9 mouse cellular contexts compared by ENCODE assay signal in genomic region chr7:15947653-15948260, GRCm38 (mm10). TPM values are rescaled to one million over a fixed set of nuclear protein-coding genes. Genes with fewer than 3 reads are reported as not detected.
DNase-seq lines count a peak whose midpoint lies in the region; ATAC-seq and TF ChIP-seq lines count a peak whose summit lies in the region.
"Had no signal": no experiment of that assay in that cellular context is flagged by ENCODE, and none has a peak within 500 bp of the region (broad histone marks: within the 10 kb centered on the region; RNA-seq: fewer than 3 reads in every experiment).

No protein-coding gene starts in this region.

- H3K4me3 ChIP-seq in erythroblast, embryonic 14.5 days (replicated peaks): peak overlapping the region; percentile 62
- H3K4me3 ChIP-seq in liver, adult 2 months (ENCODE audit: insufficient read depth, low read depth, low read length): no peak overlapping the region
- no peak overlapping the region for H3K4me3 ChIP-seq in embryonic fibroblast, embryonic 13.5 days (ENCODE audit: insufficient read depth, low read length)
- no peak overlapping the region for H3K4me3 ChIP-seq in liver, embryonic 16.5 days (ENCODE audit: low read depth, low read length)

- peaks cover 88% of the 10 kb centered on the region for H3K4me1 ChIP-seq in erythroblast, embryonic 14.5 days (ENCODE audit: control insufficient read depth)
- H3K4me1 ChIP-seq in liver, adult 2 months (ENCODE audit: control insufficient read depth, insufficient read depth, low read length): peaks cover 9% of the 10 kb centered on the region
- H3K4me1 ChIP-seq in embryonic fibroblast, embryonic 13.5 days (ENCODE audit: control insufficient read depth, insufficient read depth, low read length): peaks cover 10% of the 10 kb centered on the region; the same call in 1 of the 2 replicates
- H3K4me1 ChIP-seq in liver, embryonic 16.5 days (ENCODE audit: control insufficient read depth, low read depth, low read length): peaks cover 57% of the 10 kb centered on the region

- H3K36me3 ChIP-seq in erythroblast, embryonic 14.5 days (ENCODE audit: control insufficient read depth): peaks cover 25% of the 10 kb centered on the region
- peaks cover 4% of the 10 kb centered on the region for H3K36me3 ChIP-seq in liver, adult 2 months (ENCODE audit: control insufficient read depth, insufficient read depth, low read length)
- H3K36me3 ChIP-seq in liver, embryonic 16.5 days (ENCODE audit: control insufficient read depth, insufficient read depth): peaks cover 11% of the 10 kb centered on the region

- H3K27ac ChIP-seq in liver, adult 2 months (replicated peaks; ENCODE audit: insufficient read depth, low read depth, low read length): 0 out of 2 replicates have a peak overlapping the region, but pooled peaks have one; percentile 28
- peak overlapping the region; percentile 77 for H3K27ac ChIP-seq in embryonic fibroblast, embryonic 13.5 days (ENCODE audit: insufficient read depth, low read length)
- peak overlapping the region; percentile 65 for H3K27ac ChIP-seq in liver, embryonic 16.5 days (ENCODE audit: low read length)

- no peaks in the 10 kb centered on the region for H3K79me2 ChIP-seq in liver, adult 2 months (ENCODE audit: control insufficient read depth, insufficient read depth, low read length)

- ATAC-seq in erythroblast, adult 5-6 weeks (replicated peaks; ENCODE audit: low FRiP score, poor library complexity, severe bottlenecking): no peak
- no peak for ATAC-seq in liver, embryonic 16.5 days (ENCODE audit: low read depth)
- ATAC-seq: forebrain, embryonic 16.5 days had no signal

- 53% methylated on average over 4 of the region's 4 CpGs for WGBS in liver, adult 2 months
- WGBS in liver, embryonic 16.5 days (ENCODE audit: insufficient replicate concordance): 21% methylated on average over 4 of the region's 4 CpGs

- no peak for TF ChIP-seq POLR2A in liver, adult 2 months (IDR thresholded peaks at IDR 0.05; ENCODE audit: extremely low read depth, insufficient read depth, low read length)
- TF ChIP-seq POLR2A in embryonic fibroblast, embryonic 13.5 days (IDR thresholded peaks at IDR 0.05; ENCODE audit: low read depth, low read length): no peak

- no peak for TF ChIP-seq CTCF in liver, adult 2 months (IDR thresholded peaks at IDR 0.05; ENCODE audit: low read depth, low read length)
- no peak for TF ChIP-seq CTCF in embryonic fibroblast, embryonic 13.5 days (IDR thresholded peaks at IDR 0.05; ENCODE audit: borderline replicate concordance, insufficient read depth, low read length)

- no peaks in the 10 kb centered on the region for H3K27me3 ChIP-seq in erythroblast, embryonic 14.5 days (ENCODE audit: control insufficient read depth)
- H3K27me3 ChIP-seq in liver, adult 2 months (ENCODE audit: control insufficient read depth, insufficient read depth, low read length): no peaks in the 10 kb centered on the region
- peaks cover 3% of the 10 kb centered on the region; the same call in 1 of the 2 replicates for H3K27me3 ChIP-seq in liver, embryonic 16.5 days (ENCODE audit: control insufficient read depth, insufficient read depth, low read depth, low read length)

- peak overlapping the region; percentile 65 for H3K4me2 ChIP-seq in liver, embryonic 16.5 days (ENCODE audit: low read depth, low read length)

- no peak for DNase-seq in liver, adult 2 months (ENCODE audit: extremely low read depth, low read depth, low spot score)
- no peak for DNase-seq in liver
- DNase-seq in adrenal gland, adult 18-20 months (ENCODE audit: low spot score in 2 of 2): no peak
- DNase-seq in yolk sac, embryonic 10.5 days (ENCODE audit: low spot score): no peak

- H3K9ac ChIP-seq in liver, adult 2 months (ENCODE audit: low read depth, low read length): no peak overlapping the region
- no peak overlapping the region; the same call in 1 of the 2 replicates for H3K9ac ChIP-seq in liver, embryonic 16.5 days (ENCODE audit: low read depth, low read length)

- H3K9me3 ChIP-seq in erythroblast, embryonic 14.5 days (ENCODE audit: control insufficient read depth, low read length): no peaks in the 10 kb centered on the region
- H3K9me3 ChIP-seq in liver, embryonic 16.5 days (replicated peaks; ENCODE audit: control insufficient read depth, low read length): no peaks in the 10 kb centered on the region

RNA-seq across cellular contexts. Expression of gene Nop53, which starts 1.9 kb away (rescaled TPM):
- 50.4 and 62.3 TPM in 2 replicates for polyA plus RNA-seq in erythroblast, embryonic 14.5 days (2012)
- 14.6 and 17.3 TPM in 2 replicates for total RNA-seq in erythroblast, adult 5-6 weeks (2015; ENCODE audit: low replicate concordance)
- total RNA-seq in erythroblast, adult 5-6 weeks (2017; ENCODE audit: low replicate concordance): 60.2 and 75.8 TPM in 2 replicates
- 57.3 and 59.6 TPM in 2 replicates for total RNA-seq in liver, adult 2 months (2014; rRNA removed)
- 65.2 and 69.5 TPM in 2 replicates for polyA plus RNA-seq in liver, adult 2 months (2012; rRNA removed)
- polyA plus RNA-seq in embryonic fibroblast, embryonic 13.5 days (2011; ENCODE audit: insufficient read length, low read depth, missing spikeins): 87.7 and 98.1 TPM in 2 replicates
- 71.8 and 79.1 TPM in 2 replicates for polyA plus RNA-seq in liver, embryonic 16.5 days (2015; fragmentation: Nextera tagmentation; extraction: Ambion mirVana)
- 100 to 1,000 TPM; 181 to 185 TPM for total RNA-seq in adrenal gland, adult 18-20 months (2021)

RNA-seq across cellular contexts. Expression of gene Ehd2, which starts 19.6 kb away (rescaled TPM):
- polyA plus RNA-seq in erythroblast, embryonic 14.5 days (2012): 0.09 and 0.13 TPM in 2 replicates
- total RNA-seq in erythroblast, adult 5-6 weeks (2015; ENCODE audit: low replicate concordance): 0.21 and 0.58 TPM in 2 replicates
- 0.09 and 0.14 TPM in 2 replicates for total RNA-seq in erythroblast, adult 5-6 weeks (2017; ENCODE audit: low replicate concordance)
- 1.0 and 1.4 TPM in 2 replicates for total RNA-seq in liver, adult 2 months (2014; rRNA removed)
- 1.6 and 1.7 TPM in 2 replicates for polyA plus RNA-seq in liver, adult 2 months (2012; rRNA removed)
- 136 and 191 TPM in 2 replicates for polyA plus RNA-seq in embryonic fibroblast, embryonic 13.5 days (2011; ENCODE audit: insufficient read length, low read depth, missing spikeins)
- polyA plus RNA-seq in liver, embryonic 16.5 days (2015; fragmentation: Nextera tagmentation; extraction: Ambion mirVana): 4.7 and 5.6 TPM in 2 replicates
- total RNA-seq in adrenal gland, adult 18-20 months (2021): 100 to 1,000 TPM in 1 of 2 experiments, 10 to 100 TPM in 1; 28.7 to 121 TPM

RNA-seq across cellular contexts. Expression of gene Selenow, which starts 25.6 kb away (rescaled TPM):
- 194 and 206 TPM in 2 replicates for polyA plus RNA-seq in erythroblast, embryonic 14.5 days (2012)
- 36.8 and 50.1 TPM in 2 replicates for total RNA-seq in erythroblast, adult 5-6 weeks (2015; ENCODE audit: low replicate concordance)
- total RNA-seq in erythroblast, adult 5-6 weeks (2017; ENCODE audit: low replicate concordance): 7.5 and 11.2 TPM in 2 replicates
- total RNA-seq in liver, adult 2 months (2014; rRNA removed): 67.9 and 68.1 TPM in 2 replicates
- 250 and 292 TPM in 2 replicates for polyA plus RNA-seq in liver, adult 2 months (2012; rRNA removed)
- 382 and 390 TPM in 2 replicates for polyA plus RNA-seq in embryonic fibroblast, embryonic 13.5 days (2011; ENCODE audit: insufficient read length, low read depth, missing spikeins)
- polyA plus RNA-seq in liver, embryonic 16.5 days (2015; fragmentation: Nextera tagmentation; extraction: Ambion mirVana): 235 and 256 TPM in 2 replicates
- total RNA-seq in adrenal gland, adult 18-20 months (2021): 100 to 1,000 TPM; 179 to 265 TPM

Comparison
In these comparisons a context has a peak if more than half of its experiments do, and no peak if none do; other contexts are left out.
1. RNA of gene Ehd2, which starts 19.6 kb away (polyA plus RNA-seq): 136 to 191 TPM in embryonic fibroblast, embryonic 13.5 days; 4.7 to 5.6 TPM in liver, embryonic 16.5 days, 1.6 to 1.7 TPM in liver, adult 2 months and 0.09 to 0.13 TPM in erythroblast, embryonic 14.5 days; every median in the first group is over 10 times any median in the second.
2. Peak in every context shown above with its lines, with median percentiles within 50 percentile points of each other: H3K27ac ChIP-seq.